Mouse (Mus musculus): ENCODE measurements around the gene Nlrc5. TPM values are rescaled to one million over a fixed set of nuclear protein-coding genes. Genes with fewer than 3 reads are reported as not detected.
A peak's percentile ranks its signal among the peaks of the same experiment; 100 is the strongest.

Nlrc5 gene
- polyA plus RNA-seq, 1 experiment, result 0.16 TPM

DNA sequence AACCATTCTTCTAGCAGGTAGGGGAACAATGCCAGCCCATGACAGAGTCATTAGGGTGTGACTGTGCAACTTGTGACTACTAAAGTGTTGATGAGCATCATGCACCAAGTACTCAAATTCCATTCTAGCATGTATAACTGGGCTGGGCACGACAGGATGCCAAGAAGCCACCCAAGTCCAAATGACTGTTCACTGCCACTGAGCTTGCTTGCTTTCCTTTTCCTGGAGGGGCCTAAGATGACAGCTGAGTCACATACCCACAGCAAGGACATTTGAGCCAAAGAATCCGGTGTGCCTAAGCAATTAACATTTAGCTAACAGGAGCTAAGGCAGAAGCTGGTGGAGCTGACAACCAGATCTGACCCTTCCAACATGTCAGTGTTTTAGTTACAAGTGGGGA lies 137.7 kb downstream of the Nlrc5 start:
- Histone ChIP-seq H3K79me2 (ENCODE audit: control insufficient read depth, insufficient read depth) (no peaks in the 10 kb centered on the region), H3K36me3 (ENCODE audit: control insufficient read depth, insufficient read depth) (peaks cover 57% of the 10 kb centered on the region), H3ac (ENCODE audit: control insufficient read depth, insufficient read length, low read depth) (no peak overlapping the region), H3K79me3 (ENCODE audit: low read depth) (no peaks in the 10 kb centered on the region), H3K4me3 (ENCODE audit: insufficient read depth, poor library complexity, severe bottlenecking) (no peak overlapping the region), H3K27me3 (ENCODE audit: control insufficient read depth, insufficient read depth, insufficient read length) (no peaks in the 10 kb centered on the region)
- peak; percentile 12 for TF ChIP-seq MYOD1 (IDR thresholded peaks at IDR 0.05; ENCODE audit: control insufficient read depth, insufficient read length, low read depth)
- TF ChIP-seq MAX (IDR thresholded peaks at IDR 0.05), result no peak

DNA sequence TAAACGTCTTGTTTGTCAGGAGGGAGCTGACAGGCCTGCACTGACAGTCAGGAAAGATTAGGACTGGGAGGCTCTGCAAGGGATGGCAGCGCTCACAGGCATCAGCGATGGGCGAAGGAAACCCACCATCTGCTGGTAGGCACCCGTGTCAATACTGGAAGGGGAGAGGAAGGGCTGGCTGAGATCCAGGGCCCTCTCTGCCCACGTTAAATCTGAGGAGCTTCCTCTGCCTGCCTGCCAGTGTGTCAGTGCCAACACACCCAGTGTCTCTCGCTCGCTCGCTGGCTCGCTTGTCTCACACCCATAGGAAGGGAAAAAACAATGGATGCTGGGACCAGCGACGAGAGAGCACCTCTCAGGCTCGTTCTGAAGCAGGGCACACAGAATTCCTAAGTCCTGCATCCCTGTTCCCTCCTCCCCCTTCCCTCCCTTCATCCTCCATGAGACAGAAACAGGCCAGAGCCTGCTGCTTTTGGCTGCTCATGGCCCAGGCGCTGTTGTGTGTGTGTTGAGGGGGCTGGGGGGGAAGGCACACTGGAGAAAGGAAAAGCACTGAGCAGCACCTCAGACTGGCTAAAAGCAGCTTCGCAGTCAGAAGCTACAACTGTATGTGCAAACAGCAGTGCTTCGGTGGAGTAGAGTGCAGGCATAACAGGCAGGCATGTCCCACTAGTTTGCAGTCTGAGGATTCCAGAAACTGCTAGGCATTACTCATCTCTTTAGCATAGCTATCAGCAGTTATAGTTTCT lies 140.2 kb downstream of the Nlrc5 start:
- Histone ChIP-seq H3ac (ENCODE audit: control insufficient read depth, insufficient read length, low read depth) (no peak overlapping the region), H3K27me3 (ENCODE audit: control insufficient read depth, insufficient read depth, insufficient read length) (no peaks in the 10 kb centered on the region), H3K79me2 (ENCODE audit: control insufficient read depth, insufficient read depth) (no peaks in the 10 kb centered on the region), H3K79me3 (ENCODE audit: low read depth) (no peaks in the 10 kb centered on the region), H3K36me3 (ENCODE audit: control insufficient read depth, insufficient read depth) (peaks cover 56% of the 10 kb centered on the region), H3K4me3 (ENCODE audit: insufficient read depth, poor library complexity, severe bottlenecking) (no peak overlapping the region)
- TF ChIP-seq CTCF (IDR thresholded peaks at IDR 0.05; ENCODE audit: control insufficient read depth, insufficient read depth, insufficient read length) (no peak), FOSL1 (IDR thresholded peaks at IDR 0.05; ENCODE audit: insufficient read depth, low read length, poor library complexity, severe bottlenecking) (no peak)

DNA sequence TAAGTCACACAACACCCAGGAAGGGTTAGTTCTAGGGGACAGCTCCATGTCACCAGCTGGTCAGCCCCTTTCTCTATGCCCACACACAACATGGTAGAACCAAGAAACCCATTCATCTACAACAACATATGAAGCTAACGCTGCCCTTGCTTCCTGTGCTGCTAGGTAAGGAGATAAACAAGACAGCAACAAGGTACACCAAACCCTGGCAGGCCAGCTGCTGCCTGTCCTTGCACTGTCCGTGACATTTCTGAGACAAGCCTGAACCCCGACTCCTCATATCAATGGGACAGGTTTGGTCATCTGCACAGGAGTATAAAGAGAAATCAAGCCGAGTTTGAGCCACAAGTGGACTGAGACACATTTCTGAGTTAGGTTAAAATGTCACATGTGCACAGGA lies 141.0 kb downstream of the Nlrc5 start:
- no peak overlapping the region for H3ac ChIP-seq (ENCODE audit: control insufficient read depth, insufficient read length, low read depth)
- no peak overlapping the region for H3K4me3 ChIP-seq (ENCODE audit: insufficient read depth, poor library complexity, severe bottlenecking)
- H3K27me3 ChIP-seq (ENCODE audit: control insufficient read depth, insufficient read depth, insufficient read length), result no peaks in the 10 kb centered on the region
- H3K79me3 ChIP-seq (ENCODE audit: low read depth), result no peaks in the 10 kb centered on the region
- TF ChIP-seq MYOG (IDR thresholded peaks at IDR 0.05; ENCODE audit: control insufficient read depth, extremely low read depth, insufficient read length), result no peak
- TF ChIP-seq USF1 (IDR thresholded peaks at IDR 0.05; ENCODE audit: low read depth), result no peak
- peaks cover 58% of the 10 kb centered on the region for H3K36me3 ChIP-seq (ENCODE audit: control insufficient read depth, insufficient read depth)
- H3K79me2 ChIP-seq (ENCODE audit: control insufficient read depth, insufficient read depth), result no peaks in the 10 kb centered on the region

Small RNAs within 50 kb of the gene (microRNA-seq; reads per million reads assigned to microRNA genes)
- not detected for gene Mir7072 (ENCODE audit: borderline microRNAs expressed)

Other genes starting within 250 kb of the Nlrc5 start
- gene Nup93, start 219.8 kb upstream of the Nlrc5 start, polyA plus RNA-seq (2012; fragmentation: generic; extraction: Trizol), result 58.7 TPM
- gene Slc12a3, start 105.2 kb upstream of the Nlrc5 start, polyA plus RNA-seq (2012; fragmentation: generic; extraction: Trizol), result not detected
- 48.8 TPM for gene Herpud1, start 47.9 kb upstream of the Nlrc5 start, polyA plus RNA-seq (2012; fragmentation: generic; extraction: Trizol)
- 59.9 TPM for gene Cpne2, start 98.6 kb downstream of the Nlrc5 start, polyA plus RNA-seq (2012; fragmentation: generic; extraction: Trizol)
- gene Rspry1, start 167.6 kb downstream of the Nlrc5 start, polyA plus RNA-seq (2012; fragmentation: generic; extraction: Trizol), result 6.5 TPM
- gene Fam192a, start 167.6 kb downstream of the Nlrc5 start, polyA plus RNA-seq (2012; fragmentation: generic; extraction: Trizol), result 23.6 TPM
- gene Arl2bp, start 232.2 kb downstream of the Nlrc5 start, polyA plus RNA-seq (2012; fragmentation: generic; extraction: Trizol), result 65.5 TPM